Mouse (Mus musculus) lung, postnatal 10 days (tissue): Measurements from ENCODE around the gene Rpl35a.
A peak's percentile ranks its signal among the peaks of the same experiment; 100 is the strongest.
"Not testable (repeated sequence)": the region's sequence is repeated elsewhere in the genome, so short reads cannot be mapped to it uniquely, and the experiment has no call there.

Experiments used
- DNase-seq: peaks from one replicate; pipeline ENCODE4 v3.0.0; 2021

Gene Rpl35a

DNA sequence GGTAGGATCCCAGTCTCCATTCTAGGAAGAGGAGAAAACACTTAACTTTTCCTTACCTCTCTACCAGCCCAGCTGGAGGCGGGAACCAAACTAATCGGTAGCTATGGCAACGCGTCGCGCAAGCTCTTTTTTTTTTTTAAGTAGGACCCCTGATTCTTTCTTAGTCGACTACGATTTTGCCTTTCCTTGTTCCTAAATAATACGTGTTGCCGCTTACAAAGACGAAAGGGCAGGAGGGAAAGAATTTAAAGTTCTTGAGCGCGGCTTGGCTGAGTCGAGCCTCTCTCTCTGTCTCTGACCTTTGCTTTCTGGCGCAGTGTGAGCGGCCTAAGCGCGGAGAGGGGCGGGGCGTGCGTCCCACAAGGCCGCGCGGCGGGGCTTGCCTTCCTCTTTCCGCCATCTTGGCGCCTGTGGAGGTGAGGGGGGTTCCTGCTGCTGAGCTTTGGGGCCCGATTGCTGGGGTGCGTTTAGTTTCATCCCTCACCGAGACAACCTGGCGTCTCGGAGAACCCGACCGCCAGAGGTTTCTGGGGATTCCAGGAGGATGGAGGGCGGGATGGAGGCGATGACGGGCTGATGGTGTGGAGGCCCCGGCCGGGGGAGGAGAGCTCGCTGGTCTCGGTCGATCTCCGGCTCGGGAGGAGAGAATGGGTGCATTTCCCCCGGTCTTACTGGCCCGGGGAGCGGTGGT, at the start of gene Rpl35a, which contains the start of gene Iqcg:
Gene Rpl35a (plus strand): TSS at position 359 of the 691 bp plus-strand sequence.
Gene Iqcg (minus strand): TSS at position 124 of the 691 bp plus-strand sequence.
- DNase-seq, result peak; percentile 92

GRCm38 (mm10) chr16:33006888-33007287, 49.4 kb upstream of the Rpl35a start:
- DNase-seq, result no peak

- DNase-seq, result no peak
Measured at GRCm38 (mm10) chr16:33007436-33007835, 48.8 kb upstream of the Rpl35a start.

- DNase-seq, result no peak
Measured at GRCm38 (mm10) chr16:33010166-33010565, 46.1 kb upstream of the Rpl35a start.

DNA sequence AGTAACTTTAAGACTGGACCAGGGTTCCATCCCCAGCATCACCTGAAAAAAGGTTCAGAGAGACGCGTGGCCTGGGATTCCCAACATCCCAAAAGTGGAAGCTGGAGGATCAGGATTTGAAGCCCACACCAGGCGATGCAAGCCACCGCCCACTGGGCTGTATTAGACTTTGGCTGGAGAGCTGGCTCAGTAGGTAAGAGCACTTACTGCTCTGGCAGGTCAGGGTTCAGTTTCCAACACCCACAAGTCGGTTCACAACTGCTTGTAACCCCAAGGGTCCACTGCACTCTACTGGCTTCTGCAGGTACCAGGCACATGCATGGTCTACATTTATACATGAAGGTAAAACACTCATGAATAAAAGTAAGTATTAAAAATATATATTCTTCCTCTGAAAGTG, 42.5 kb upstream of the Rpl35a start:
- DNase-seq, result no peak

GRCm38 (mm10) chr16:33014921-33015320, 41.3 kb upstream of the Rpl35a start:
- no peak for DNase-seq

- DNase-seq, result no peak
Measured at GRCm38 (mm10) chr16:33015396-33015907, 40.8 kb upstream of the Rpl35a start.

DNA sequence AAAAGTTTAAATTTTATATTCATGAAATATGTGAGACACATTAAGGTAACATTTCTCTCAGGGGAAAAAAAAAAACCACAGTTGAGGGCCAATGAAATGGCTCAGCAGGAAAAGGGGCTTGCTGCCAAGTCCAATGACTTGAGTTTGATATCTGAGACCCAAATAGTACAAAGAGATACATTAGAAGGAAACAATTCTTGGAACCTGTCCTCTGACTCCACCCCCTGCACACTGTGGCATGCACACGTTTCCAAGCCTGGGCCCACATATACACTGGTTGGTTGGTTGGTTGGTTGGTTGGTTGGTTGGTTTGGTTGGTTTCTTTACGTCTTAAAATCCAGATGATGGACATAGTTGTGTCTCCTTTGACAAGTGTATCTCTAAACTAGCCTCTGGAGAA, 40.3 kb upstream of the Rpl35a start:
- DNase-seq, result no peak

DNA sequence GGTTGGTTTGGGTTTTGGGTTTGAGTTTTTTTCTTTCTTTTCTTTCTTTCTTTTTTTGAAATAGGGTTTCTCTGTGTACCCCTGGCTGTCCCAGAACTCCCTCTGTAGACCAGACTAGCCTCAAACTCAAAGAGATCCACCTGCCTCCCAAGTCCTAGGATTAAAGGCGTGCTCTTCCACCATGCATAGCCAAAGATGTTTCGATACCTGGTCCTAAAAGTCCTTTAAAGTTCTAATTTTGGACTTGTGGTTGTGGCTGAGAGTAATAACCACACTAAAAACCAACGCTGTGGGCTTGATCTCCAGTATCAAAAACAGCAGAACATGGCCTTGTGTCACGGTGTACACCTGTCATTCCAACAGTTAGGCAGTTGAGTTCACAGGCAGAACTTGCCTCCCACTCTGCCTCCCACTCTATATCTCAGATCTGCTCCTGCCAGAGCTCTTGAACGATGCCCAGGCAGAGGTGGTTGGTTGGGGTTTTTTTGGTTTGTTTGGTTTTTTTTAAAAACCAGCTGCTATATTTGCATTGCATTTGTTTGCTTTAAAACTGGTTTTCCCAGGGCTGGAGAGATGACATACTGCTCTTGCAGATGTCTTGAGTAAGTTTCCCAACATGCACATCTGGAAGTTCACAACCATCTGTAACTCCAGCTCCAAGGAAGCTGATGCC, 38.4 kb upstream of the Rpl35a start:
- DNase-seq, result no peak

DNA sequence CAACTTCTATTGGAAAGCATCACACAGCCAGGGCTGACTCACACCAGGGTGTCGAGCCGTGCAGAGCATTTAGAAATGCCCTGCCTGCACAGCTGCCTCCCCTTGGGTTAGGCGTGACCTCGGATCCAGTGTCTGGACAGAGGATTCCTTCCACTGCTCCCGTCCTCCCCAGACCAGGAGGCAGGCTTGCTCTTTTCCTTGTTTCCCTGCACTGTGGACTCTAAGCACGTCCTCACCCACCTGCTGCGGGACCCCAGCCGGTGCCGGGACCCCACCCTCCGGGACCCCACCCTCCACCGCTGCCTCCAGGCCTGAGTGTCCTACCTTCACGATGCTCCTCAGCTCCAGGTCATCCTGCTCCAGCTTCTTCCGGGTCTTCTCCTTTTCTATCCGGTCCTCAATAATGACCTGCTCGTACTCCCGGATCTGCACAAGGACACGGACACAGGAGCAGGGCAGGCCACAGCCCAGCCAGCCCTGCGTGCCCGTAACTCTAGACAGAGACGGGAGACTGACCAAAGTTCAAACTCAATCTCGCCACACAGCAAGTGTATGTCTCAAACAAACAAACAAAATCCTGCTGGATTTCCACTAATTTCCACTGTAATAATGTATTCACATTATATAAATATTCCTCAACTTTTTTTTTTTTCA, 37.0 kb upstream of the Rpl35a start:
- no peak for DNase-seq

GRCm38 (mm10) chr16:33021381-33021780, 34.9 kb upstream of the Rpl35a start:
- DNase-seq, result peak; percentile 68

GRCm38 (mm10) chr16:33023750-33024149, 32.5 kb upstream of the Rpl35a start:
- DNase-seq, result peak; percentile 92

- DNase-seq, result peak; percentile 12
Measured at GRCm38 (mm10) chr16:33024456-33025104, 31.7 kb upstream of the Rpl35a start.

GRCm38 (mm10) chr16:33026357-33026756, 29.9 kb upstream of the Rpl35a start:
- DNase-seq, result no peak

DNA sequence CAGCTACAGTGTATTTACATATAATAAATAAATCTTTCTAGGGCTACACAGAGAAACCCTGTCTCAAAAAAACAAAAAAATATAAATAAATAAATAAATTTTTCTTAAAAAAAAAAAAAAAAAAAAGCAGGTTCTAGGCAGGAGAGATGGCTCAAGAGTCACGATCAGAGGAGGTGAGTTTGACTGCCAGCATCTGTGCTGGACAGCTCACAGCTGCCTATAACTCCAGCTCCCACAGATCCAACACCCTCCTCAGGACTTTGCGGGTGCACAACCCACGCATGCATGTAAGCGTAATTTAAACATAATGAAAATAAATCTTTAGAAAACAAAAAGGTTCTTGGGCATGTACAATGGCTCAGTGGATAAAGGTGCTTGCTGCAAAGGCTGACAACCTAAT, 20.2 kb upstream of the Rpl35a start:
- peak; percentile 37 for DNase-seq

- no peak for DNase-seq
Measured at GRCm38 (mm10) chr16:33042682-33043081, 13.6 kb upstream of the Rpl35a start.

DNA sequence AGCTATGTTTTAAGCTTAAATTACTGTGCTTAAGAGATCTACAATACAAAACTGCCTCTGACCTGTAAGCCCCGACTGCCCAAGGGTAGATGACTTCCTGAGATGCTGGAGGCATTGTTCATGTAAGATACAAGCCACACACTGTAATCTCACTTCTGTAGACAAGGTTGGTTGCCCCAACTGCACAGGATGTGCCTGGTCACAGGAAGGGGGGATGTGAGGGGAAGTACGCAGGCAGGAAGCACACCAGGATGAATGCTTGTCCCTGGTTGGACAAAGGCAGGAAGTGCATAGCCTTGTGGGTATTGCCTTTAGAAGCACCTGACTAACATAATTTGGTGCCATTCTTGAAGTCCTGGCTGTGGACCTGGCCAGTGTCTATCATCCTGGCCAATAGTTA, 13.0 kb upstream of the Rpl35a start:
- DNase-seq, result no peak

GRCm38 (mm10) chr16:33048004-33048403, 8.2 kb upstream of the Rpl35a start:
- DNase-seq, result no peak

- DNase-seq, result no peak
Measured at GRCm38 (mm10) chr16:33048686-33049085, 7.6 kb upstream of the Rpl35a start.

GRCm38 (mm10) chr16:33049809-33050208, 6.4 kb upstream of the Rpl35a start:
- DNase-seq, result no peak

- DNase-seq, result no peak
Measured at GRCm38 (mm10) chr16:33053141-33053540, 3.1 kb upstream of the Rpl35a start.

DNA sequence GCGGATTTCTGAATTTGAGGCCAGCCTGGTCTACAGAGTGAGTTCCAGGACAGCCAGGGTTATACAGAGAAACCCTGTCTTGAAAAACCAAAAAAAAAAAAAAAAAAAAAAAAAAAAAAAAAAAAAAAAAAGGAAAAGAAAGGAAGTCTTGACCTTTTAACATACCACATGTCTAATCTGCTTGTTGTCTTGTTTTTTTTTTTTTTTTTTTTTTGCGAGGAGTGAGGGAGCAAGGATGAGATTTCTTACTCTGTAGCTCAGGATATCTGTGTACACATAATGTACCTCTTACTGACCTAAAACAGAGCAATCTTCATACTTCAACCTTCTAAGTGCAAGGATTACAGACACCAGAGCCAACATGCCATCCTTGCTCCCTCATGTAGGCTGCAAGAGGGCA, 1.3 kb upstream of the Rpl35a start:
- DNase-seq, result not testable (repeated sequence)

DNA sequence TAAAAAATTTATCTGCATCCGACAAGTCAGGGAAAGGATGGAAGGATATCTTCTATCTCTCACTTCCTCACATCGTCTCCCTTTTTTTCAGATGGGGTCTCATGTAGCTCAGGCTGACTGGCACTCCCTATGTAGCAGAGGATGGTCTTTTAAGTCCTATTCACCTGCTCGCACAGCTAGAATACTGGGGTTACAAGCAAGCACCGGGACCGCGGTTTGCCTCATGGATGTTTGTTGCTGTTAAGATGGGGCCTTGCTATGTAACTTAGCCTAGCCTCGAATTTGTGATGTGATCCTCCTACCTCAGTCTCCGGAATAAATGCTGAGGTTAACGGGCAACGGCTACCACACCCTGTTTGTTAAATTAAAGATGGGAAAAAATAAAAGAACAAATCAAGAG, 598 bp upstream of the Rpl35a start:
- DNase-seq, result no peak
